Mouse (Mus musculus): ENCODE results near the gene Gm17334. TPM values are rescaled to one million over a fixed set of nuclear protein-coding genes. Genes with fewer than 3 reads are reported as not detected.
A peak's percentile ranks its signal among the peaks of the same experiment; 100 is the strongest.

The Gm17334 gene
- total and polyA plus RNA-seq, 3 experiments, result not detected

GRCm38 (mm10) chr11:53769760-53770124, 3.2 kb downstream of the Gm17334 start, which contains the start of gene Irf1 (continued):
- TF ChIP-seq UBTF (IDR thresholded peaks at IDR 0.05; ENCODE audit: borderline replicate concordance, insufficient read depth, low read depth, low read length), result 0 out of 2 replicates have a peak, but pooled peaks have one; percentile 12

- Histone ChIP-seq H3K9me3 (replicated peaks; ENCODE audit: insufficient read depth, low read length) (no peaks in the 10 kb centered on the region), H3K27ac (ENCODE audit: control insufficient read depth, low read depth, low read length) (no peak overlapping the region), H3K36me3 (ENCODE audit: control insufficient read depth in 1 of 2, insufficient read depth in 2 of 2, low read length in 2 of 2) (peaks cover 0 to 7% of the 10 kb centered on the region in 2 experiments; a peak in 2 of 4 replicates), H3K4me1 (ENCODE audit: control insufficient read depth in 1 of 2, insufficient read depth in 2 of 2, low read length in 2 of 2) (peaks cover 0 to 15% of the 10 kb centered on the region in 2 experiments; a peak in 3 of 4 replicates), H3K4me3 (ENCODE audit: control insufficient read depth in 1 of 2, insufficient read depth in 1 of 2, low read depth in 2 of 2, low read length in 2 of 2) (peak overlapping the region; percentile 36 to 49; a peak in 3 of 4 replicates), H3K27me3 (ENCODE audit: control insufficient read depth in 1 of 2, insufficient read depth in 2 of 2, low read length in 2 of 2) (peaks cover 3 to 7% of the 10 kb centered on the region in 2 experiments; a peak in 3 of 4 replicates), H3K9ac (ENCODE audit: control insufficient read depth, low read depth, low read length, poor library complexity, severe bottlenecking) (peak overlapping the region; percentile 46), H3K79me2 (ENCODE audit: control insufficient read depth, insufficient read depth, low read length, poor library complexity) (no peaks in the 10 kb centered on the region)
- no peak for TF ChIP-seq ZMIZ1 (IDR thresholded peaks at IDR 0.05; ENCODE audit: low read depth, low read length)
- no peak for TF ChIP-seq MEF2A (IDR thresholded peaks at IDR 0.05; ENCODE audit: extremely low read depth, insufficient replicate concordance, low read depth, low read length, poor library complexity, severe bottlenecking)
- TF ChIP-seq MXI1 (IDR thresholded peaks at IDR 0.05; ENCODE audit: low read depth, low read length), result no peak
- no peak for TF ChIP-seq SIN3A (IDR thresholded peaks at IDR 0.05; ENCODE audit: low read length)
- no peak for TF ChIP-seq UBTF (IDR thresholded peaks at IDR 0.05; ENCODE audit: borderline replicate concordance, insufficient read depth, low read depth, low read length)
- TF ChIP-seq ZKSCAN1 (IDR thresholded peaks at IDR 0.05; ENCODE audit: low read depth, low read length), result no peak
- TF ChIP-seq TBP (IDR thresholded peaks at IDR 0.05; ENCODE audit: low read depth, low read length), result no peak
- TF ChIP-seq CTCF (IDR thresholded peaks at IDR 0.05 in 2 of 3, conservative IDR thresholded peaks at IDR 0.05 in 1 of 3; ENCODE audit: control insufficient read depth in 1 of 3, insufficient read depth in 1 of 3, low read depth in 2 of 3, low read length in 3 of 3, poor library complexity in 1 of 3, severe bottlenecking in 1 of 3), result no peak
- TF ChIP-seq GABPA (IDR thresholded peaks at IDR 0.05; ENCODE audit: low read depth, low read length), result no peak
- TF ChIP-seq KAT2A (conservative IDR thresholded peaks at IDR 0.05; ENCODE audit: low read depth, low read length), result no peak
- no peak for TF ChIP-seq MAX (IDR thresholded peaks at IDR 0.05; ENCODE audit: low read length)
- TF ChIP-seq BHLHE40 (IDR thresholded peaks at IDR 0.05; ENCODE audit: borderline replicate concordance, low read depth, low read length), result no peak
- TF ChIP-seq POLR2AphosphoS5 (IDR thresholded peaks at IDR 0.05; ENCODE audit: borderline replicate concordance, low read depth, low read length), result no peak
- TF ChIP-seq USF2 (IDR thresholded peaks at IDR 0.05; ENCODE audit: borderline replicate concordance in 1 of 2, insufficient read depth in 1 of 2, low read depth in 1 of 2, low read length in 2 of 2), result no peak
- no peak for TF ChIP-seq NRF1 (IDR thresholded peaks at IDR 0.05; ENCODE audit: insufficient read depth, low read depth, low read length, poor library complexity, severe bottlenecking)
- TF ChIP-seq CHD2 (IDR thresholded peaks at IDR 0.05; ENCODE audit: low read length), result no peak
- no peak for TF ChIP-seq RCOR1 (IDR thresholded peaks at IDR 0.05; ENCODE audit: low read depth, low read length)
- DNase-seq (ENCODE audit: low read depth, low spot score), result no peak
Observed at GRCm38 (mm10) chr11:53769185-53769576, 3.8 kb downstream of the Gm17334 start.

All from MEL (cell line).